Mouse (Mus musculus): ENCODE measurements around the gene Cga.

GRCm38 (mm10) chr4:34908127-34908526 lies 14.5 kb downstream of the Cga start:
- TF ChIP-seq POLR2A (IDR thresholded peaks at IDR 0.05; ENCODE audit: insufficient read depth, low read depth, low read length) (no peak), CTCF (IDR thresholded peaks at IDR 0.05) (no peak)
